Mouse (Mus musculus): Measurements from ENCODE around the gene Grin2b.

Grin2b gene

GRCm38 (mm10) chr6:135993897-135994296 lies 179.4 kb downstream of the Grin2b start:
- no peak for DNase-seq

GRCm38 (mm10) chr6:135993378-135993777 lies 179.9 kb downstream of the Grin2b start:
- DNase-seq: no peak

DNA sequence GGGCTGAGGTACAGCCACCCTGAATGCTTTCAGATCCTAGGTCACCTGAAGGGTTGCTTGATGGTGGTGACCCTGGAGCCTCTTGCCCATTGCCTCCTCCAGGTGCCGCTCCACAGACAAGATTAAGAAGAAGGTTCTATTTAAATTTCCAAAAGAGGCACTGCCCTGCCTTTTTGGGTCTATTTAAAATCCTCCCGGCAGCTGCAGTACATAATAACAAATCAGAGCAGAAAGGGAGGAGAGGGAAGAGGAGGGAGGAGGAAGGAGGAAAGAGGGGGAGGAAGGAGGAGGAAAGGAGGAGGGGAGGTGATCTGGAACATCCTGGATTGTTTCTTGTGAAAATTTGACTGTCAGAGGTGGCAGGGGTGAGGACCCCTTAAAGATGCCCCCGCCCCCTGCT lies 197.2 kb downstream of the Grin2b start:
- no peak for DNase-seq

GRCm38 (mm10) chr6:135972481-135972880 lies 200.8 kb downstream of the Grin2b start:
- no peak for DNase-seq

- DNase-seq: no peak
Measured at GRCm38 (mm10) chr6:135971481-135971880, 201.8 kb downstream of the Grin2b start.

- DNase-seq: no peak
Measured at GRCm38 (mm10) chr6:135970716-135971318, 202.5 kb downstream of the Grin2b start.

DNA sequence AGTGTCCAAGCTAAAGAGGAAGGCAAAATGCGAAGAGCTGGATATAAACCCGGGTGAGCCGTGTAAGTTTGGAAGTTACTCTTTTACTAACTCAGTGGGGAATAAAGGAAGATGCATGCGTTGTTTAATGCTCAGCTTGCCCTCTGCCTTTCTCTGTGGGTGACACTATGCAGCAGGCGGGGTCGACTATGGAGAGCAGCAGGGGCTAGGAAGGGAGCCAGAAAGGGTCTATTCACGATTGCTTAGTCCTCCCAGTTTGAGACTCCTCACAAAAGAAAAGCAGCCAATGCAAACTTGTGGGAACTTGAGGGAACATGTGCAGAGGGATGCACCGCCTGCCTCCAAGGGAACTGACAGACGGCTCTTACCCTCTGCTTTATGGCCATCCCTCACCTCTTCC lies 211.5 kb downstream of the Grin2b start:
- DNase-seq: no peak

GRCm38 (mm10) chr6:135959629-135960028 lies 213.7 kb downstream of the Grin2b start:
- DNase-seq: no peak

DNA sequence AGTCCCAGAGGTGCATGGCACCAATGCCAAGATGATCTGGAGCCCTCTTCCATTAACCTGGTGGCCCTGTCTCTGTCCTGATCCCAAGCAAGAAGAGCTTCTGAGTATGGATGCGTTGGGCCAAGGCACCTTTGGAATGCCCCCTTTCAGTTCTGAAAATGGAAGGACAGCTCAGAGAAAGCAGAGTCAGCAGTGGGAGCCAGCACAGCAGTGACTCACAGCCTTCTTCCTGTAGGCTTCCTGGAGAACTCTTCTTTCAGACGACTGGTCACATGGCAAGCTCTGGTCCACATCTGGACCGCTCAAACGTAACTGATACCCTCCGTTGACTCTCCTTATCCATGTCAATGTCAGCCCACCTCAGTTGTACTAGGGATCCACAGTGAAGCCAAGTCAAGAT lies 221.6 kb downstream of the Grin2b start:
- no peak for DNase-seq

DNA sequence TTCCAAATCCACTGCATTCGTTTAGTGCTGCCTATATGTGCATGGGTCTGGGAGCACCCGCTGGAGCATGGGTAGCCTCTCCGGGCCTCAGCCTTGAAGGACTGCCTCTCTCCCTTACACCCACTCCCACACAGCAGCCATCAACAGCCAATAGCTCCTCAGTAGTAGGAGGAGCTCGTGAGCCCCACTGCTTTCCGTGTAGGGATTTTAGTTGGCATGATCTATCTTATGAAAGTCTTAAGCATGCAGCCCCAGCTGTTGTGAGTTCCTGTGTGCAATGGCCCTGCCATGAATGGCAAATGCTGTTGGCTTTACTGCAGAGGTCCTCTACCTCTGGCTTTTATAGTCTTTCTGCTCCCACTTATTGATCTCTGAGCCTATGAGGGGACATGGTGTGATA lies 227.8 kb downstream of the Grin2b start:
- no peak for DNase-seq

- no peak for DNase-seq
Measured at GRCm38 (mm10) chr6:135944358-135944757, 229.0 kb downstream of the Grin2b start.

DNA sequence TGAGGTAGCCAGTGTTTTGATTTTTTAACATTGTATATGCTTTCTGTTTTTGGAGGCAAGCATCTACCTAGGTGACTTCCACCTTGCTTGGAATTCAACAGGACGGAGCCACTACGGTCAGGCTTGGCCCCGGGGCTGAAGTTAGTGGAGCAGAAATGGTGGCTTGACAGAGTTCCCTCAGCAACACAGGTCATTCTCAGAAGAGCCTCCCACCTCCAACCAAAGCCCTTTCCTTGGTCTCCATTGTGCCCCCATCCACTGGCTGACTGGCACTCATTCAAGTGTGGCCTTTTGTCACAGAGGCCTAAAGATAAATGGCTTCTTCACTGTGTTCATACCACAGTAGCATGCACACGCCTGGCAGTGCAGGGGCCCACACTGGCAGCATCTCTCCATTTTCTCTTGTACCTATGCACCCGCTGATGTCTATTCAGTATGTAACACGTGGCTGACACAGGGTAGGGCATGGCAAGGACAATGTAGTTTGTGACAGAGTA lies 230.1 kb downstream of the Grin2b start:
- no peak for DNase-seq

DNA sequence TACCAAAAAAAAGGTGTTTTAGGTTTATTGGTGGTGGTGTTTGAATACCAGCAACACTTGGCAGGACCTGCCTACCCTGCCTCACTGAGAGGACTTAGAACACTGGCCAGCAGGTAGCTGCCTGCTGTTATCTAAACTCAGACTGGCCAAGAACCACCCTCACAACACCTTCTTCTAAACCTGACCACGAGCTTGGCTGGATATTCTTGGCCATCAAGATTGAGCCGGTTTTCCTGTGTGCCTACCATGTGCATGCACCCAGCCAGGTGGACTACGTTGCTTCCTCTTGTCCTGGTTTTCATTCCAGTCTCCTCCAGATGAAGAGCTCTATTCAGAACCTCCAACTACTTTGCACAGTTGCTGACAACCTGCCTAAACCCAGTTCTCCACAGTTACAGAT lies 240.4 kb downstream of the Grin2b start:
- no peak for DNase-seq

- DNase-seq: no peak
Measured at GRCm38 (mm10) chr6:135932400-135932920, 240.9 kb downstream of the Grin2b start.

DNA sequence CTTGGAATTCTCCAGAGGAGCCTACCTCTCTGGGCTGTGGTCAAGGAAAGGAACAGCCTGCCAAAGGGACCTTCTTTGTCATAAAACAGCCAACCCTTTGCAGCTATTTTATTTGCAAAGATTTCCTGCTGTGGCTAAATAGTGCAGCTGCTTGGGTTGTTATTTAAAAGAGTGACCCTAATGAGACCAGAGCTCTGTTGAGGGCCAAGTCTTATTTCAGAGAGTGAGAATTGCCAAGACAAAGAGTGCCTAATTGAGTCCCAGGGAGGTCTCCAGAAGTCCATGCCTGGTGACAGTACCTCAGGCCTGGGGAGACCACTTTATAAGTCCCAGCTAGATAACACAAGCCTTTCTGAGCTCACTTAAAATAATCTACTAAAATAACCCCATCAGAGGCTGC lies 255.6 kb downstream of the Grin2b start:
- no peak for DNase-seq

GRCm38 (mm10) chr6:135914608-135915007 lies 258.7 kb downstream of the Grin2b start:
- DNase-seq: no peak

DNA sequence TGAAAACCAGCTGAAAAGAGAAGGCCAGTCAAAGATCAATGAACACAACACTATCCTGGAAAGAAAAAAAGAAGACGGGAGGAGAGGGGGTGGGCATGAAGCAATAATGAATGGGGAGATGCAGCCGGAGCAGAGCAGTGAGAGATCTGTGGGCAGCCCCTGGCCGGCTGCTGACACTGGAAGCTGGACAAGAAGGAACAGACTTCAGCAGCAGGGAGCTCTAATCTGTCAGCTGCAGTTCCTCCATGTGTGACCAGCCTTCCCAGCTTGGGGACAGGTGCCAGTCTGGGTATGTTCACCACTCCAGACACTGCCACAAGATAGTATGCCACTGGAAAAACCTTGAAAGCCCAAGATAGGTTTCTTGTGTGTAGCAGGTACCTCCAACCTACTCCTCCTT lies 261.2 kb downstream of the Grin2b start:
- no peak for DNase-seq

DNA sequence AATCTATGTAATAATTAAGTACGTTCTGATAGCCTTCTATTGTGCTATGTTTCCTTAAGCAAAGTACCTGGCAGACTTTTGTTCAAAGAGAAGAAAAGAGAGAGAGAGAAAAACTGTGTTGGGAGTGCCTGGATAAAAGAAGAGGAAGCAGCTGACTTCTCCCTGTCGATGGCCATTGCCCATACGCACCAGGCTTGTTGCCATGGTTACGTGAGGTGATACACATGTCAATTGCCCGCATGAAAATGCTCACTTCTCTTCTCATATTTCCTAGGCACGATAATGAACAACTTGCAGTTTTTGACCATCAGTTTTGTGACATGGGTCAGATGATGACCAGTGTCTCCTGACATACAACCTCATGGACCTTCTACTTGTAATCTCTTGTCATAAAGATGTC lies 262.2 kb downstream of the Grin2b start:
- DNase-seq: no peak

DNA sequence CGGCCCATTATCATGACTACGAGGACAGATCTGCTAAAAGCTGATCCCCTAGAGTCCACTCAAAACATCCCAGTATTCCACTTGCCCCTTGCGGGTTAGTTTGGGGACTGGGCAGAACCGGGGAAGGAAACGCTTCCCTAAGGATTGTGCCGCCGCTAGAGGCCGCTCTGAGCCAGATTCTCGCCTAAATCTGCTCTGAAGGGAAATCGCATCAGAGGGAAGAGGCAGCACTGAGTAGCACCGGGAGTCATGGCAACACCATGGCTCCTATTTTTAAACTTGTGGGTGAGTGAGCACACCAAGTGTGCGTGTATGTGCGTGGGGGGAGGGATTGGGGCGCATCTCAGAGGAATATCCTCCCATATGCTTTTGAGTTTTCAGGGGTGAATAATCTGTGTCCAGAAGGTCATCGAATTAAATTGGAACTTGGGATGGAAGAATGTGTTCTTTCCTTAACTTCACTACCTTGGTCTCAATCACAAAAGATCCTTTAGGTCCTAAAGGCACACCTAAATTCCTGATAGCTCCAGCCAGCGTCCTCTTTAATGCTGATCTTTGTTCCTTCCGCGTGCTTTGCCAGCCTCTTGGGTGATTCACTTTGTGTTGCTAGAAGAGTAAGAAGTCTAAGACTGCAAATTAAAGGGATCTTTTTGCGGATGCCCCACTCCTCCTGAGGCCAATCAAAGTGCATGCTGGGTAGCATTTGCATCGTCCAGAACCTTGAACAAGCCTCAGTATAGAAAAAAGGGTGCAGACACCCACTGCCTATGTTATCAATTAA lies 265.6 kb downstream of the Grin2b start:
- peak; percentile 87 for DNase-seq

DNA sequence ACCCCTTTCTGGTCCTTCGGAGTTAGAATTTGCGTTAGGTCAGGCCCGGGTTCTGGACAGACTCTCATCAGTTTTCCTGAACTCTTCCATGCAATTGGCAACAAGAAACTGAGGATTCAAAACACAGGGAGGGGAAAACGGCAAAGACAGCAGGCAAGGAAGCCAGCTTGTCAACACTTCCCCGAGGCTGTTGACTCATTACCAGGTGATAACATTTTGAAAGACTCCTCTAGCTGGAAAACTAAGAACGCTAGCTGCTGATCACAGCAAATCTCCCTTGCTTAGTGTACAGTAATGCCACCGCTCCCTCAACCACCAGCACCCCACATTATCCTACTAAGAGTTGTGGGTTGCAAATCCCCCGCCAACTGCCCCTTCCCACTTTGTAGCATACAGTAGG lies 266.2 kb downstream of the Grin2b start:
- no peak for DNase-seq

DNA sequence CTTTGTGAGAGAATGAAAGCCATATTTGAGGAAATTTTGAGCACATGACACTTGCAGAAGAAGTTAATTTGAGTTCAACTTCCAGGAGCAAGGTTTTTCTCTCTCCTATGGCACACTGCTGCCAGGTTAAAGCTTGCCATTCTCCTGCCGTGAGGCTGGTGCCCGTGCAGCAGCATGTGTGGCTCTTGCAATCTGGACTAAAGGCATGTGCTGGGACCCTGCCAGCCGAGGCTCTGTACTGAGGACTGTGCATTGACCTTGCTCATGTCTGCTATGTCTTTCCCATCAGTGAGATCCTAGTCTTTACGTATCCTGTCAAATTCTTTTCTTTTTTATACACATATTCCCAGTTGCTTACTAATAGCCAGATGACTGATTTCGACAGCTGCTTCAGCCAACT lies 268.9 kb downstream of the Grin2b start:
- no peak for DNase-seq

DNA sequence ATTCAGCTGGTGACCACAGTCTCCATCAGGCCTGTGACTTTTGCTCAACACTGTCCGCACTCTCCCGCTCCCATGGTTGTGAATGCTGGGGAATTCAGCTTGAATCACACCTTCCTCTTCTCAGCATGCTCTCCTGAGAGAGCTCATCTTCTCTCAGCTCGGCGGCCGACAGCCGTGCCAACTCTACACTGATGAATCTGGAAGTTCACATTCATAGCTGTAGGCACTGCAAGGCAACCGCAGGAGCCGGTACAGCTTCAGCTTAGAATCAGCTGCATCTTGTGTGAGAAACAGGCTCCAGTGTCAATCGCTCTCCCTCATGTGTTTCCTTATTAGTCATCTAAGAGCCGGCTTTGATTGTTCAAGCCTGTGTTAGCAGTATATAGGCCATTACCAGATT lies 272.9 kb downstream of the Grin2b start:
- DNase-seq: peak; percentile 73

GRCm38 (mm10) chr6:135899225-135899624 lies 274.1 kb downstream of the Grin2b start:
- peak; percentile 73 for DNase-seq

DNA sequence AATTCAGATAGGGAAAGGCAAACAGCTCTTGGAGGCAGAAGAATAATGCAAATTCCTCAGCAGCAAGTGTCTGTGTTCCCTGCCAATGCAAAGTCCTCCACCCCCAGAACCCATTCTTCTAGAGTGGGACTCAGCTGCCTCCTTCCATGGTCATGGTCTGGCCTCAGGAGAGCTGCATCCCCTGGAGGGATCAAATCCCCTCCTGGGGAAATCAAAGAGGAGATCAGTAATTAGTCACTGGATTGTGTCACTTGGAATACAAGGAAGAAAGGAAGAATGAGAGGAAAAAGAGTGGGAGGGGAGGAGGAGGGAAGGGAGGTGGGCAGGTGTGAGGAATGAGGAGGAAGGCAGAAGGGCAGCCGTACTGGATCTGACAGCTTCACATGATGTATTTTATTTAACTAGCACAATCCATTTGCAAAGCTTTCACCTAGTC lies 278.5 kb downstream of the Grin2b start:
- DNase-seq: no peak

Measured in right cerebral cortex, postnatal 25 days (tissue).